Mouse (Mus musculus) ovary, postnatal 36 days (tissue): Measurements from ENCODE around the gene Amtn.
"Not testable (repeated sequence)": the region's sequence is repeated elsewhere in the genome, so short reads cannot be mapped to it uniquely, and the experiment has no call there.

Source experiments
- DNase-seq: peaks from one replicate; pipeline ENCODE4 v3.0.0; 2022; ENCODE audit warnings: low spot score, mixed read lengths

The Amtn gene

DNA sequence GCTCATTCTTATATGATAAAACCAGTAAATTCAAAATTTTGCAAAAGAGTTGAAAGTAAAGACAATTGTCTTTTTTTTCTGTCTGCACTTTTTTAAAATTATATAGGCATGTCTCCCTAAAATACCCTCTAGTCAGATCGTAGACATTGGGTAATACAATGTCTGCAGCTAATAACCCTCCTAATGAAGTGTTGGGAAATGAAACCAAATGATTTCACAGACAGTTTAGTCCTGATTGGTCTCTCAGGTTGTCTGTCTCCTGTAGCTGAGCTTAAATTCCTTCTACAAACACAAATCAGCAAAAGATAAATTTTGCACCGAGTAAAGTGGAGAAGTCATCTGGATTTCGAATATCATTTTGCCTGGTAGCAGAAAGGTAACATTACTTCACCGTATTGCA, at the start of gene Amtn:
Gene Amtn, plus strand, starts transcription at position 301 of the 400 bp plus-strand sequence.
- DNase-seq, result no peak

DNA sequence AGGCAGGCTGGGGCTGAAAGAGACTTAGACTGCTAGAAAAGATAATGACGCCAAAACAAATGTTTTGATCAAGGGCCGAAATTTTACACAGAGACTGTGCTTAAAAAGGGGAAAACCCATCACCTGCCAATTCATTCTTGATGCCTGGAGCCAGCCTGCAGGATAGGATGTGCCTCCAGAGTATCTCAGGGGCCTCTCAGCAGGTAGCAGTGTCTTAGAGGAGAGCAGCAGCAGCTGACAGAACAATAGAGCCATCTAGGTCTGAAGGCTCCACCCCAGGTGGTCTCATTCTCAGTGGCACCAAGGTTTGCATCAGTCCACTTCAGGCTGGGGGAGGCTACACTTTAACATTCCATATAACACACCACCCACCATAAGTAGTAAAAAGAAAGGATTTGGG, 27.4 kb upstream of the Amtn start:
- not testable (repeated sequence) for DNase-seq

DNA sequence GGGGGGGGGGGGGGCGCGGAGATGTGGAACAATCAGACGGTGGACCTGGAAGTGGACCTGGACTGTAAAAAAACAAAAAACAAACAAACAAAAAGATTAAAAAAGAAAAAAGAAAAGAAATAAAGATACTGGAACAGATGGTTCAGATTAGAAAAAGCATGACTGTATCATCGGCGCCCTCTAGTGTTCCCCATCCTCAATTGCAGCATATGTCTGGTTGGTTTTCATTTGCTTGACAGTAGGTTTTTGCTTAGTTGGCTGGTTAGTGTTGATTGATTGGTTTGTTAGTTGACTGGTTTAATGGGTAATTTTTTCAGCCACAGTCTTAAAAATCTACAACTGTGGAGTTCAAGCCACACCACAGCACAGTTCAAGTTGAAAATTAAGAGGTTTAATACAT, 11.1 kb upstream of the Amtn start:
- DNase-seq, result peak; percentile 10

DNA sequence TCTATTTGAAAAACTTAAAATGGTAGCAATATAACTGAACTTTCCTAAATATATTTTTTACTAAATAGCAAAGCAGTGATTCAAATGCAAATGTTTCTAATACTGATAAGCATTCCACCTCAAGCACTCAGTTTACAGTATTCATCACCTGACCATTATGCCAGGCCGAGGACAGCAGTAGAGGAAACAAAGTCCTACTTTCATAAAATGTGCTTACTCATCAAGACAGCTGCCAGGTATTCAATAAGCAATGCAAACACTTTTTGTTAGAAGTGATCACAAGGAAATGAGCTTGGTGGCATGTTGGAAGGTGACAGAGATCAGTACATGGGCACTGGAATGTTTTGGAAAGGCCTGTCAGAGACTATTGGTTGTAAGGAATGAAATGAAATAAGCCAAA, 9.0 kb upstream of the Amtn start:
- DNase-seq, result no peak

DNA sequence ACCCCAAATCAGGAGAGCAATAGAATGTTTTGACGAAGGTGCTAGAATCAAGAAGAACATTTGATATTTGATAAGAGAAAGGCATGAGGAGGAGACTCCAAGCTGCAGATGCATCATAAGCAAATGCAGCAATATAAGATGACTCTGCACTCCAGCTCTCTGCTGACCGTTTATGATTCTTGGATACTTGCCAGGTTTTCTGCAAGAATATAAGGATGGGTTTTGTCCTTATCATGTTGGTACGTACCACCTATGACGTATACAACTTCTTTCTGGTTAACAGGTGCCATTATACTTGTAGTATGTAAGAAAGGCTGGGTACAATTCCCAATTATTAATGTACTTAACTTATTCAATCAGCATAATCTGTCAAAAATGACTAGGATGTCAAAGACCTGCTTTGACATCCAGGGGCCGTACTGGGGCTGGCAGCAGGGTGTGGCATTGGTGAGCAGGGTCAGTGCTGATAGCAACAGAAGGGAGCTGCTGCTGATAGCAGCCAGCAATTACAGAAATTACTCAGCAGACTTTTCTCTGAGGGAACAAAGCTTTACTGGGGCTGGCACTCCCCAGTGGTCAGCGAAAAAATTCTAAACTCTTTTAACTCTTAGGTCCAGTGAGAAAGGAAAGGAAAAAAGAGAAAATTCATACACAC, 5.2 kb upstream of the Amtn start:
- no peak for DNase-seq

DNA sequence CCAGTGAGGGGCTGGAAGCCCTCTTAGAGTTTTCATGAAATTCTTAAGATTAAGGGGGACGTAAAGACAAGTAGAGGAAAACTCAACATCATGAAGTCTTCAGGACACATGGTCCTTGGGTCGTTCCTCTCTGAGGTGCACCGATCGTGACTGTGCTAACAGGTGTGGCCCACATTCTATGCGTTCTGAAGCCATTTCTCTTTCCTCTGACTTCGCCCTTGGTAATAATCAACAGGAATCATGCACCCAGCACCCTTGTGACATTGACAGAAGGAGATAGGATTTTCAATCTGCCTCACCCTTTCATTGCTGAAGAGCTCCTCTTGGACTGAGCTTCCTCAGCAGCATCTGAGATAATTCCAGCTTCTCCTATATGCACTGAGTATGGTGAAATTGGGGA, 3.3 kb upstream of the Amtn start:
- DNase-seq, result no peak

DNA sequence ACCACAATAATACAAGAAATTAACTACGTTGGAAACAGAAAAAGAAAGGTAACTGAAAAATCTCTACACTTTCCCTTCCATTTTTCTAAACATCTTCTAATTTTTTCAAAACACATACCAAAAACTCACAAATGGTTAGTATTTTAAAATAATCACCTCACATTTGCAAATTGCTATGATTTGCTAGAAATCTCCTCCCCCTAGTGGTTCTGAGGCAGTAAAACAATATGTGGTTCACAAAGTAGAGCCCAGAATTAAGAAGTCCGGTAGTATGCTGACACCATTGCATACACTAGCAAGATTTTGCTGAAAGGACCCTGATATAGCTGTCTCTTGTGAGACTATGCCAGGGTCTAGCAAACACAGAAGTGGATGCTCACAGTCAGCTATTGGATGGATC, 16.1 kb downstream of the Amtn start:
- DNase-seq, result not testable (repeated sequence)

- DNase-seq, result peak; percentile 5
Measured at GRCm38 (mm10) chr5:88398581-88398980, 22.7 kb downstream of the Amtn start.

- peak; percentile 80 for DNase-seq
Measured at GRCm38 (mm10) chr5:88399849-88400248, 23.9 kb downstream of the Amtn start.

GRCm38 (mm10) chr5:88401464-88401863, 25.6 kb downstream of the Amtn start:
- no peak for DNase-seq

DNA sequence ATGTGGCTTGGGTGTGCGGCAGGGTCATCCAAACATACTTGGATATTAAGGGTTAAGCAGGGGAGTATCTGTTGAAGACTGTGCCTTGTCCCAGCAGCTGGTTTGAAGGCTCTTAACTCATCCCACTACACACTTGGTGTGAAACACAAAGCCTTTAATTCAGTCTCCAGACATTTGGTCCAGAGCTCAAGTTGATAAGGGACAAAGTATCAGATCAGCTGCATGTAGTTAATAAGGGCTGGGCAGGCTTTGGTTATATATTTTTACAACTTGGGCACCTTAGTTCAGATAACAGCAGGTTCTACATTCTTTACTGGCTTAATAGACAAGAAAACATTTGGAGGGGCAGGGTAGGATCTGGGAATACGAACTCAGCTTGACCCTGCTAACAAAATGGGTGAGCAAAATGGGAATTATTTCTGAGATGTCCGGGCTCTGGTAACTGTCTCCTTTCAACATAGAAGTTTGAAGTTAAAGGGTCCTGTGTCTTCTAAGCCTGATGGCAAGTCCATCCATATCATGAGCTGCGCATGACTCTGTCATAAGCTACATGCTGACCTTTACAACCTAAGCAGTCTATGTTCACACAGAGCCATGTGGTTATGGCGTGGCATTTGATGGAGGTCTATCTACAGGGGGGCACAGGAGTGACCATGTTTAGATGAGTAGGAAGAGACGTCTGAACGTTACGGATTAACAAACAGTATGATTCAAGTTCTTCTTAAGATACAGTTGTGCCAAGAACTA, 44.6 kb downstream of the Amtn start:
- no peak for DNase-seq

DNA sequence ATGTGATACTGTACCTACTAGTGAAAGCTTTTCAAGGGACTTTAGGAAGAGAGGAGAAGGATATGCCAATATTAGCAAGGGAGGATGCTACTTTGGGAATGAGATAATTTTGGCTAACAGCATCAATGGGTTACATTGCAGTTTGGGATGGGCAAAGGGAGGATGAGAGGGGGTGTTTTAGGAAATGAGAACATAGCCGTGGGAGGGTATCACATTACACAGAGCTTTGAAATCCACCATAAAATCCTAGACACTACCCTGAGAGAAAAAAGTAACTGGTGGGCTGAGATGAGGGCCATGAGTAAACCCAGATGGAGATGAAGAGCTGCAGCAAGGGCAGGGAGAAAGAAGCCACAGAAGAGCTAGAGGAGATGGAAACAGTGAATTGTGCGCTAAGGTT, 49.0 kb downstream of the Amtn start:
- DNase-seq, result not testable (repeated sequence)

GRCm38 (mm10) chr5:88426753-88427152, 50.8 kb downstream of the Amtn start:
- no peak for DNase-seq
